ENCODE assay signal across 13 mouse cellular contexts in the genomic region with DNA sequence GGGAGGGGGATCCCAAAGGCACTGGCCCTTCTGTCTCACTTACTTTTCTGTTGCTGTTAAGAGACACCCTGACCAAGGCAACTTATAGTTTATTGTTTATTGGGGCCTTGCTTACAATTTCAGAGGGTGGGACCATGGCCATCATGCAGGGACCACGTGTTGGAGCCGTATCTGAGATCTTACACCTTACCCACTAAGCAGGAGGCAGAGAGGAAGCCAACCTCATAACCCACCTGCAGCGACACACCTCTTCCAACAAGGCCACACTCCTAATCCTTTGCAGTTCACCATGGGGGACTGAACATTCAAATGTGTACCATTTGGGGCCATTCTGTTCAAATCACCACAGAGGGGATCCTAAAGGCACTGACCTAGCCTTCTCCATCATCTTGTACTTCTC.
"Had no signal": no experiment of that assay in that cellular context is flagged by ENCODE, and none has a peak within 500 bp of the region (broad histone marks: within the 10 kb centered on the region; RNA-seq: fewer than 3 reads in every experiment).

No protein-coding gene starts in this region.

- H3K27me3 ChIP-seq: limb, embryonic 15.5 days; liver, embryonic 12.5 days; midbrain, embryonic 15.5 days had no signal

- H3K9ac ChIP-seq: limb, embryonic 15.5 days; liver, embryonic 12.5 days; lung, embryonic 14.5 days; midbrain, embryonic 15.5 days had no signal

- DNase-seq: kidney, adult 8-10 months; layer of hippocampus, adult 9-11 months; layer of hippocampus, postnatal 36 days; lung, embryonic 14.5 days; lung, postnatal 10 days; lung, postnatal 4 days; right cerebral cortex, postnatal 14 days had no signal

- ATAC-seq: liver, embryonic 12.5 days; midbrain, embryonic 15.5 days had no signal

- H3K4me3 ChIP-seq: limb, embryonic 15.5 days; liver, embryonic 12.5 days; megakaryocyte, embryonic 14.5 days; midbrain, embryonic 15.5 days had no signal

- H3K9me3 ChIP-seq: limb, embryonic 15.5 days; liver, embryonic 12.5 days; megakaryocyte, embryonic 14.5 days; midbrain, embryonic 15.5 days had no signal

- H3K4me2 ChIP-seq: limb, embryonic 15.5 days; liver, embryonic 12.5 days; lung, embryonic 14.5 days; midbrain, embryonic 11.5 days; midbrain, embryonic 15.5 days had no signal

- H3K36me3 ChIP-seq: liver, embryonic 12.5 days; midbrain, embryonic 15.5 days had no signal

- H3K27ac ChIP-seq: limb, embryonic 15.5 days; liver, embryonic 12.5 days; midbrain, embryonic 15.5 days; stomach, postnatal 0 days had no signal
